Mouse (Mus musculus) heart, embryonic 15.5 days (tissue): ENCODE measurements at regions not wholly inside any gene's neighbourhood (a gene's known extent, or its start where the extent isn't known, plus 50 kb on each side); places are given as distances from the start of the nearest gene placed in this dataset.

Experiments
- ATAC-seq: fragments of 200-750 bp; cut with Nextera tagmentation; replicated peaks from 2 replicates; pipeline ENCODE4 v1.8.0; 2017; ENCODE audit warnings: low read depth, moderate TSS enrichment; ENCODE audit not compliant: insufficient number of reproducible peaks, insufficient read depth, low FRiP score
- H3K27ac ChIP-seq: fragments of 300-500 bp; sonication (generic); 2 replicates; pipeline ENCODE4 v1.5.1; 2015; ENCODE audit warnings: mild to moderate bottlenecking, inconsistent platforms
- H3K27me3 ChIP-seq: fragments of 300-500 bp; sonication (generic); 2 replicates; pipeline ENCODE4 v1.6.1; 2015; ENCODE audit warnings: inconsistent platforms
- H3K36me3 ChIP-seq: fragments of 300-500 bp; sonication (generic); 2 replicates; pipeline ENCODE4 v1.6.1; 2015; ENCODE audit warnings: mild to moderate bottlenecking, inconsistent platforms
- H3K4me1 ChIP-seq: fragments of 300-500 bp; sonication (generic); replicated peaks from 2 replicates; pipeline ENCODE4 v1.6.1; 2015; ENCODE audit warnings: inconsistent platforms
- H3K4me2 ChIP-seq: fragments of 300-500 bp; sonication (generic); 2 replicates; pipeline ENCODE4 v1.6.1; 2015; ENCODE audit warnings: inconsistent platforms, mild to moderate bottlenecking, moderate library complexity
- H3K4me3 ChIP-seq: fragments of 300-500 bp; sonication (generic); 2 replicates; pipeline ENCODE4 v1.5.1; 2015; ENCODE audit warnings: mild to moderate bottlenecking, inconsistent platforms
- H3K9ac ChIP-seq: fragments of 300-500 bp; sonication (generic); 2 replicates; pipeline ENCODE4 v1.6.1; 2015; ENCODE audit warnings: mild to moderate bottlenecking, inconsistent platforms
- H3K9me3 ChIP-seq: fragments of 300-500 bp; sonication (generic); replicated peaks from 2 replicates; pipeline ENCODE4 v1.6.1; 2016; ENCODE audit warnings: inconsistent platforms
- WGBS: fragments of 180-500 bp; shearing (Covaris S2); methylation state at CpG from one replicate; pipeline ENCODE4 v1.1.7; 2015; ENCODE audit warnings: mixed read lengths; 5-methylcytosine and 5-hydroxymethylcytosine counted together

- no peaks in the 10 kb centered on the region for H3K36me3 ChIP-seq
- H3K9me3 ChIP-seq: no peaks in the 10 kb centered on the region
- WGBS: 66% methylated on average over 7 of the region's 7 CpGs
- no peak overlapping the region for H3K4me2 ChIP-seq
- H3K4me3 ChIP-seq: no peak overlapping the region
- no peak for ATAC-seq
- H3K4me1 ChIP-seq: peaks cover 8% of the 10 kb centered on the region; the same call in 1 of the 2 replicates
- H3K9ac ChIP-seq: no peak overlapping the region
- no peak overlapping the region for H3K27ac ChIP-seq
- no peaks in the 10 kb centered on the region for H3K27me3 ChIP-seq
These were observed 154.6 kb downstream of the Kctd12 start for GRCm38 (mm10) chr14:102827756-102828384.

- Histone ChIP-seq H3K9me3 (no peaks in the 10 kb centered on the region), H3K9ac (no peak overlapping the region), H3K27ac (no peak overlapping the region), H3K36me3 (no peaks in the 10 kb centered on the region), H3K27me3 (no peaks in the 10 kb centered on the region), H3K4me1 (peaks cover 8% of the 10 kb centered on the region; the same call in 1 of the 2 replicates), H3K4me3 (no peak overlapping the region), H3K4me2 (no peak overlapping the region)
- ATAC-seq: peak; percentile 47
- WGBS: 49% methylated on average over 7 of the region's 7 CpGs
These were observed 156.9 kb downstream of the Kctd12 start for GRCm38 (mm10) chr14:102825525-102825924.

GRCm38 (mm10) chr14:102820663-102821062 is 161.8 kb downstream of the Kctd12 start:
- no peaks in the 10 kb centered on the region for H3K9me3 ChIP-seq
- H3K36me3 ChIP-seq: no peaks in the 10 kb centered on the region
- peaks cover 4% of the 10 kb centered on the region; the same call in 1 of the 2 replicates for H3K4me1 ChIP-seq
- H3K9ac ChIP-seq: no peak overlapping the region
- no peak for ATAC-seq
- no peak overlapping the region for H3K27ac ChIP-seq
- H3K4me2 ChIP-seq: no peak overlapping the region
- H3K4me3 ChIP-seq: no peak overlapping the region
- H3K27me3 ChIP-seq: no peaks in the 10 kb centered on the region
- WGBS: 81% methylated on average over 5 of the region's 5 CpGs

GRCm38 (mm10) chr14:102811678-102812081 is 170.8 kb downstream of the Kctd12 start:
- H3K4me2 ChIP-seq: no peak overlapping the region
- ATAC-seq: 0 out of 2 replicates have a peak, but pooled peaks have one; percentile 35
- H3K27ac ChIP-seq: peak overlapping the region; percentile 66
- 33% methylated on average over 5 of the region's 5 CpGs for WGBS
- no peaks in the 10 kb centered on the region for H3K27me3 ChIP-seq
- H3K4me3 ChIP-seq: no peak overlapping the region
- no peaks in the 10 kb centered on the region for H3K36me3 ChIP-seq
- peaks cover 14% of the 10 kb centered on the region; the same call in 1 of the 2 replicates for H3K4me1 ChIP-seq
- no peaks in the 10 kb centered on the region for H3K9me3 ChIP-seq
- H3K9ac ChIP-seq: no peak overlapping the region

GRCm38 (mm10) chr14:102811022-102811421 is 171.4 kb downstream of the Kctd12 start:
- WGBS: 59% methylated on average over 5 of the region's 5 CpGs
- Histone ChIP-seq H3K4me1 (peaks cover 21% of the 10 kb centered on the region), H3K9me3 (no peaks in the 10 kb centered on the region), H3K27me3 (no peaks in the 10 kb centered on the region), H3K4me2 (no peak overlapping the region), H3K36me3 (no peaks in the 10 kb centered on the region), H3K27ac (peak overlapping the region; percentile 66; the same call in 1 of the 2 replicates), H3K9ac (no peak overlapping the region), H3K4me3 (no peak overlapping the region)
- no peak for ATAC-seq

GRCm38 (mm10) chr14:102810121-102810921 is 172.1 kb downstream of the Kctd12 start:
- WGBS: 61% methylated on average over 7 of the region's 7 CpGs
- no peaks in the 10 kb centered on the region for H3K27me3 ChIP-seq
- H3K4me3 ChIP-seq: no peak overlapping the region
- H3K9ac ChIP-seq: no peak overlapping the region
- H3K9me3 ChIP-seq: no peaks in the 10 kb centered on the region
- H3K4me1 ChIP-seq: peaks cover 21% of the 10 kb centered on the region
- ATAC-seq: no peak
- peak overlapping the region; percentile 45 for H3K27ac ChIP-seq
- H3K4me2 ChIP-seq: no peak overlapping the region
- H3K36me3 ChIP-seq: no peaks in the 10 kb centered on the region

GRCm38 (mm10) chr14:102805936-102806923 is 176.2 kb downstream of the Kctd12 start:
- H3K4me1 ChIP-seq: peaks cover 19% of the 10 kb centered on the region
- 34% methylated on average over 21 of the region's 21 CpGs for whole genome bisulfite sequencing
- peak; percentile 62 for ATAC-seq
- H3K9me3 ChIP-seq: no peaks in the 10 kb centered on the region
- peak overlapping the region; percentile 51 for H3K4me2 ChIP-seq
- no peaks in the 10 kb centered on the region for H3K36me3 ChIP-seq
- peak overlapping the region; percentile 65 for H3K27ac ChIP-seq
- no peak overlapping the region for H3K4me3 ChIP-seq
- no peak overlapping the region for H3K9ac ChIP-seq
- no peaks in the 10 kb centered on the region for H3K27me3 ChIP-seq

- Histone ChIP-seq H3K27me3 (no peaks in the 10 kb centered on the region), H3K4me1 (no peaks in the 10 kb centered on the region), H3K27ac (no peak overlapping the region), H3K9ac (no peak overlapping the region), H3K4me2 (no peak overlapping the region), H3K4me3 (no peak overlapping the region), H3K36me3 (no peaks in the 10 kb centered on the region), H3K9me3 (no peaks in the 10 kb centered on the region)
- 52% methylated on average over 2 of the region's 2 CpGs for WGBS
- no peak for ATAC-seq
These were observed 186.8 kb downstream of the Kctd12 start for GRCm38 (mm10) chr14:102795676-102796075.

GRCm38 (mm10) chr14:102794898-102795297 is 187.5 kb downstream of the Kctd12 start:
- 80% methylated on average over 2 of the region's 2 CpGs for WGBS
- H3K9me3 ChIP-seq: no peaks in the 10 kb centered on the region
- ATAC-seq: no peak

GRCm38 (mm10) chr14:102793753-102794152 is 188.7 kb downstream of the Kctd12 start:
- no peak for ATAC-seq
- WGBS: 87% methylated on average over 7 of the region's 7 CpGs
- Histone ChIP-seq H3K4me3 (no peak overlapping the region), H3K9ac (no peak overlapping the region), H3K9me3 (no peaks in the 10 kb centered on the region), H3K4me2 (no peak overlapping the region), H3K36me3 (no peaks in the 10 kb centered on the region), H3K4me1 (no peaks in the 10 kb centered on the region), H3K27ac (no peak overlapping the region), H3K27me3 (no peaks in the 10 kb centered on the region)

More at GRCm38 (mm10) chr14:102794898-102795297, 187.5 kb downstream of the Kctd12 start:
- Histone ChIP-seq H3K27ac (no peak overlapping the region), H3K36me3 (no peaks in the 10 kb centered on the region), H3K4me2 (no peak overlapping the region), H3K27me3 (no peaks in the 10 kb centered on the region), H3K4me1 (no peaks in the 10 kb centered on the region), H3K9ac (no peak overlapping the region), H3K4me3 (no peak overlapping the region)

GRCm38 (mm10) chr14:102790916-102791315 is 191.5 kb downstream of the Kctd12 start:
- Histone ChIP-seq H3K27me3 (no peaks in the 10 kb centered on the region), H3K4me3 (no peak overlapping the region), H3K4me1 (no peaks in the 10 kb centered on the region), H3K9ac (no peak overlapping the region), H3K4me2 (no peak overlapping the region), H3K36me3 (no peaks in the 10 kb centered on the region), H3K9me3 (no peaks in the 10 kb centered on the region), H3K27ac (no peak overlapping the region)
- ATAC-seq: no peak
- 76% methylated on average over 3 of the region's 3 CpGs for WGBS
